Mouse (Mus musculus): ENCODE results near the gene Stk40. TPM values are rescaled to one million over a fixed set of nuclear protein-coding genes. Genes with fewer than 3 reads are reported as not detected.
A peak's percentile ranks its signal among the peaks of the same experiment; 100 is the strongest.
"Not testable (repeated sequence)": the region's sequence is repeated elsewhere in the genome, so short reads cannot be mapped to it uniquely, and the experiment has no call there.

Gene Stk40
- polyA plus RNA-seq, 1 experiment from 2014 or later = 37.4 TPM

GRCm38 (mm10) chr4:126157562-126157961 is 53.8 kb downstream of the Stk40 start:
- Histone ChIP-seq H3K27ac (replicated peaks) (no peak overlapping the region), H3K27me3 (no peaks in the 10 kb centered on the region), H3K9ac (no peak overlapping the region), H3K9me3 (replicated peaks) (no peaks in the 10 kb centered on the region), H3K4me2 (replicated peaks) (no peak overlapping the region), H3K4me1 (peaks cover 27% of the 10 kb centered on the region), H3K36me3 (peaks cover 11% of the 10 kb centered on the region), H3K4me3 (replicated peaks) (no peak overlapping the region)
- no peak for ATAC-seq (ENCODE audit: insufficient number of reproducible peaks, low FRiP score, low TSS enrichment, low read depth)
- 90% methylated on average over 6 of the region's 6 CpGs for WGBS

GRCm38 (mm10) chr4:126159455-126159854 is 55.7 kb downstream of the Stk40 start:
- no peak for ATAC-seq (ENCODE audit: insufficient number of reproducible peaks, low FRiP score, low TSS enrichment, low read depth)
- no peak overlapping the region for H3K27ac ChIP-seq (replicated peaks)
- no peaks in the 10 kb centered on the region for H3K9me3 ChIP-seq (replicated peaks)
- H3K27me3 ChIP-seq = no peaks in the 10 kb centered on the region
- no peak overlapping the region for H3K4me2 ChIP-seq (replicated peaks)
- peaks cover 11% of the 10 kb centered on the region; the same call in 1 of the 2 replicates for H3K36me3 ChIP-seq
- no peak overlapping the region for H3K4me3 ChIP-seq (replicated peaks)
- H3K4me1 ChIP-seq = peaks cover 38% of the 10 kb centered on the region
- WGBS = 65% methylated on average over 8 of the region's 8 CpGs
- no peak overlapping the region for H3K9ac ChIP-seq

- no peak overlapping the region for H3K4me3 ChIP-seq (replicated peaks)
- no peak overlapping the region for H3K4me2 ChIP-seq (replicated peaks)
- ATAC-seq (ENCODE audit: insufficient number of reproducible peaks, low FRiP score, low TSS enrichment, low read depth) = no peak
- no peaks in the 10 kb centered on the region for H3K9me3 ChIP-seq (replicated peaks)
- peaks cover 17% of the 10 kb centered on the region for H3K36me3 ChIP-seq
- no peak overlapping the region for H3K27ac ChIP-seq (replicated peaks)
- H3K9ac ChIP-seq = no peak overlapping the region
- 87% methylated on average over 8 of the region's 8 CpGs for WGBS
- peaks cover 31% of the 10 kb centered on the region for H3K4me1 ChIP-seq
- no peaks in the 10 kb centered on the region for H3K27me3 ChIP-seq
These were observed 57.2 kb downstream of the Stk40 start for GRCm38 (mm10) chr4:126160981-126161380.

GRCm38 (mm10) chr4:126161456-126161855 is 57.7 kb downstream of the Stk40 start:
- no peaks in the 10 kb centered on the region for H3K27me3 ChIP-seq
- no peak overlapping the region for H3K27ac ChIP-seq (replicated peaks)
- WGBS = 85% methylated on average over 6 of the region's 6 CpGs

GRCm38 (mm10) chr4:126161986-126162385 is 58.2 kb downstream of the Stk40 start:
- 50% methylated on average over 9 of the region's 9 CpGs for WGBS
- H3K27me3 ChIP-seq = no peaks in the 10 kb centered on the region
- peak overlapping the region; percentile 56 for H3K4me3 ChIP-seq (replicated peaks)
- H3K4me2 ChIP-seq (replicated peaks) = peak overlapping the region; percentile 98
- H3K36me3 ChIP-seq = peaks cover 20% of the 10 kb centered on the region
- H3K4me1 ChIP-seq = peaks cover 28% of the 10 kb centered on the region
- no peaks in the 10 kb centered on the region for H3K9me3 ChIP-seq (replicated peaks)
- peak overlapping the region; percentile 91 for H3K27ac ChIP-seq (replicated peaks)
- peak overlapping the region; percentile 90 for H3K9ac ChIP-seq
- ATAC-seq (ENCODE audit: insufficient number of reproducible peaks, low FRiP score, low TSS enrichment, low read depth) = no peak

More at GRCm38 (mm10) chr4:126161456-126161855, 57.7 kb downstream of the Stk40 start:
- Histone ChIP-seq H3K36me3 (peaks cover 20% of the 10 kb centered on the region), H3K4me3 (replicated peaks) (no peak overlapping the region), H3K9ac (no peak overlapping the region), H3K9me3 (replicated peaks) (no peaks in the 10 kb centered on the region), H3K4me1 (peaks cover 30% of the 10 kb centered on the region), H3K4me2 (replicated peaks) (no peak overlapping the region)
- ATAC-seq (ENCODE audit: insufficient number of reproducible peaks, low FRiP score, low TSS enrichment, low read depth) = no peak

GRCm38 (mm10) chr4:126162544-126163066 is 58.8 kb downstream of the Stk40 start:
- peak overlapping the region; percentile 91 for H3K27ac ChIP-seq (replicated peaks)
- peak overlapping the region; percentile 90 for H3K9ac ChIP-seq
- H3K4me3 ChIP-seq (replicated peaks) = peak overlapping the region; percentile 56
- no peaks in the 10 kb centered on the region for H3K27me3 ChIP-seq
- H3K4me1 ChIP-seq = peaks cover 28% of the 10 kb centered on the region
- peak; percentile 93 for ATAC-seq (ENCODE audit: insufficient number of reproducible peaks, low FRiP score, low TSS enrichment, low read depth)
- H3K36me3 ChIP-seq = peaks cover 20% of the 10 kb centered on the region
- no peaks in the 10 kb centered on the region for H3K9me3 ChIP-seq (replicated peaks)
- under 1% methylated on average over 44 of the region's 44 CpGs for WGBS
- H3K4me2 ChIP-seq (replicated peaks) = peak overlapping the region; percentile 98

- H3K4me3 ChIP-seq (replicated peaks) = peak within 1 kb of the TSS; percentile 56
- ATAC-seq (ENCODE audit: insufficient number of reproducible peaks, low FRiP score, low TSS enrichment, low read depth) = peak; percentile 17; the same call in 1 of the 2 replicates
- WGBS = 7% methylated on average over 22 of the region's 22 CpGs
- H3K9ac ChIP-seq = peak within 1 kb of the TSS; percentile 90
- peaks cover 28% of the 10 kb centered on the region for H3K4me1 ChIP-seq
- H3K4me2 ChIP-seq (replicated peaks) = peak within 1 kb of the TSS; percentile 98
- H3K9me3 ChIP-seq (replicated peaks) = no peaks in the 10 kb centered on the region
- peaks cover 24% of the 10 kb centered on the region for H3K36me3 ChIP-seq
- peak within 1 kb of the TSS; percentile 91 for H3K27ac ChIP-seq (replicated peaks)
- H3K27me3 ChIP-seq = no peaks in the 10 kb centered on the region
These were observed 59.4 kb downstream of the Stk40 start, which contains the start of gene Sh3d21 for GRCm38 (mm10) chr4:126163067-126163659. TSS of gene Sh3d21 (minus strand) at chr4:126163491.

- peak overlapping the region; percentile 98; the same call in 1 of the 2 replicates for H3K4me2 ChIP-seq (replicated peaks)
- H3K27me3 ChIP-seq = no peaks in the 10 kb centered on the region
- ATAC-seq (ENCODE audit: insufficient number of reproducible peaks, low FRiP score, low TSS enrichment, low read depth) = no peak
- no peak overlapping the region for H3K9ac ChIP-seq
- 49% methylated on average over 4 of the region's 4 CpGs for WGBS
- H3K27ac ChIP-seq (replicated peaks) = peak overlapping the region; percentile 91; the same call in 1 of the 2 replicates
- H3K4me1 ChIP-seq = peaks cover 28% of the 10 kb centered on the region
- H3K4me3 ChIP-seq (replicated peaks) = no peak overlapping the region
- peaks cover 30% of the 10 kb centered on the region for H3K36me3 ChIP-seq
- no peaks in the 10 kb centered on the region for H3K9me3 ChIP-seq (replicated peaks)
These were observed 59.9 kb downstream of the Stk40 start for GRCm38 (mm10) chr4:126163685-126164084.

GRCm38 (mm10) chr4:126165092-126165491 is 61.3 kb downstream of the Stk40 start:
- H3K9ac ChIP-seq; ATAC-seq (ENCODE audit: insufficient number of reproducible peaks, low FRiP score, low TSS enrichment, low read depth); H3K27me3 ChIP-seq; H3K9me3 ChIP-seq (replicated peaks); H3K4me2 ChIP-seq (replicated peaks); H3K27ac ChIP-seq (replicated peaks); H3K4me3 ChIP-seq (replicated peaks): not testable (repeated sequence)
- peaks cover 28% of the 10 kb centered on the region for H3K4me1 ChIP-seq
- peaks cover 44% of the 10 kb centered on the region for H3K36me3 ChIP-seq
- WGBS = 73% methylated on average over 10 of the region's 10 CpGs

- Histone ChIP-seq H3K4me1 (peaks cover 28% of the 10 kb centered on the region), H3K9ac (no peak overlapping the region), H3K9me3 (replicated peaks) (no peaks in the 10 kb centered on the region), H3K27me3 (no peaks in the 10 kb centered on the region), H3K4me3 (replicated peaks) (no peak overlapping the region), H3K4me2 (replicated peaks) (no peak overlapping the region), H3K27ac (replicated peaks) (peak overlapping the region; percentile 28; the same call in 1 of the 2 replicates), H3K36me3 (peaks cover 52% of the 10 kb centered on the region)
- ATAC-seq (ENCODE audit: insufficient number of reproducible peaks, low FRiP score, low TSS enrichment, low read depth) = no peak
- whole genome bisulfite sequencing = 82% methylated on average over 3 of the region's 3 CpGs
These were observed 62.3 kb downstream of the Stk40 start for GRCm38 (mm10) chr4:126166084-126166483.

- Histone ChIP-seq H3K4me1 (0 out of 2 replicates have a peak, but pooled peaks cover 5% of the 10 kb centered on the region), H3K9ac (no peak overlapping the region), H3K4me2 (replicated peaks) (no peak overlapping the region), H3K4me3 (replicated peaks) (no peak overlapping the region), H3K27me3 (no peaks in the 10 kb centered on the region), H3K9me3 (replicated peaks) (no peaks in the 10 kb centered on the region), H3K27ac (replicated peaks) (no peak overlapping the region), H3K36me3 (peaks cover 70% of the 10 kb centered on the region)
- 90% methylated on average over 6 of the region's 6 CpGs for WGBS
- ATAC-seq (ENCODE audit: insufficient number of reproducible peaks, low FRiP score, low TSS enrichment, low read depth) = no peak
These were observed 65.1 kb downstream of the Stk40 start for GRCm38 (mm10) chr4:126168851-126169250.

All from embryonic facial prominence, embryonic 15.5 days (tissue).